Mouse (Mus musculus) skeletal muscle tissue, postnatal 0 days (tissue): ENCODE results near the gene Stag2. TPM values are rescaled to one million over a fixed set of nuclear protein-coding genes. Genes with fewer than 3 reads are reported as not detected.

ENCODE experiments used
- polyA plus RNA-seq: library from polyadenylated mRNA; unstranded; fragments of >200 nt; fragmentation: Nextera tagmentation; extraction: Ambion mirVana; gene quantifications from 2 replicates; pipeline ENCODE4 v1.2.1, GENCODE M21; 2015

Stag2 gene
- 26.6 and 26.8 TPM in 2 replicates for polyA plus RNA-seq

GRCm38 (mm10) chrX:42148788-42149556 lies at the start of gene Stag2:
TSS of gene Stag2 (plus strand) at chrX:42149317.

Other genes starting within 250 kb of the Stag2 start
- 35.0 and 35.8 TPM in 2 replicates for gene Thoc2, start 228.6 kb upstream of the Stag2 start, polyA plus RNA-seq
- gene Xiap, start 89.6 kb upstream of the Stag2 start, polyA plus RNA-seq: 6.4 and 7.2 TPM in 2 replicates